Mouse (Mus musculus): Measurements from ENCODE around the gene Rbbp4. TPM values are rescaled to one million over a fixed set of nuclear protein-coding genes. Genes with fewer than 3 reads are reported as not detected.
A peak's percentile ranks its signal among the peaks of the same experiment; 100 is the strongest.

Rbbp4 gene
- total and polyA plus RNA-seq, 3 experiments, result 50.9 to 127 TPM; not detected in 1

- no peak overlapping the region for H3K9ac ChIP-seq (ENCODE audit: control insufficient read depth, low read depth, low read length, poor library complexity, severe bottlenecking)
- H3K4me1 ChIP-seq (ENCODE audit: control insufficient read depth in 1 of 2, insufficient read depth in 2 of 2, low read length in 2 of 2), result peaks cover 2 to 24% of the 10 kb centered on the region in 2 experiments; a peak in 3 of 4 replicates
- H3K79me2 ChIP-seq (ENCODE audit: control insufficient read depth, insufficient read depth, low read length, poor library complexity), result no peaks in the 10 kb centered on the region
- no peak for TF ChIP-seq BHLHE40 (IDR thresholded peaks at IDR 0.05; ENCODE audit: borderline replicate concordance, low read depth, low read length)
- no peak for TF ChIP-seq GATA1 (IDR thresholded peaks at IDR 0.05; ENCODE audit: low read depth, low read length)
- TF ChIP-seq MYC (IDR thresholded peaks at IDR 0.05; ENCODE audit: low read depth, low read length), result no peak
- no peak for TF ChIP-seq EP300 (IDR thresholded peaks at IDR 0.05; ENCODE audit: low read depth in 1 of 2, low read length in 2 of 2)
- TF ChIP-seq UBTF (IDR thresholded peaks at IDR 0.05; ENCODE audit: borderline replicate concordance, insufficient read depth, low read depth, low read length), result no peak
- no peaks in the 10 kb centered on the region for H3K27me3 ChIP-seq (ENCODE audit: control insufficient read depth in 1 of 2, insufficient read depth in 2 of 2, low read length in 2 of 2)
- H3K9me3 ChIP-seq (replicated peaks; ENCODE audit: insufficient read depth, low read length), result no peaks in the 10 kb centered on the region
- H3K4me3 ChIP-seq (ENCODE audit: control insufficient read depth in 1 of 2, insufficient read depth in 1 of 2, low read depth in 2 of 2, low read length in 2 of 2), result no peak overlapping the region
- DNase-seq (ENCODE audit: low read depth, low spot score), result no peak
- H3K36me3 ChIP-seq (ENCODE audit: control insufficient read depth in 1 of 2, insufficient read depth in 2 of 2, low read length in 2 of 2), result peaks cover 0 to 10% of the 10 kb centered on the region in 2 experiments; a peak in 2 of 4 replicates
- no peak overlapping the region for H3K27ac ChIP-seq (ENCODE audit: control insufficient read depth, low read depth, low read length)
Observed at GRCm38 (mm10) chr4:129384440-129384839, 49.3 kb upstream of the Rbbp4 start.

DNA sequence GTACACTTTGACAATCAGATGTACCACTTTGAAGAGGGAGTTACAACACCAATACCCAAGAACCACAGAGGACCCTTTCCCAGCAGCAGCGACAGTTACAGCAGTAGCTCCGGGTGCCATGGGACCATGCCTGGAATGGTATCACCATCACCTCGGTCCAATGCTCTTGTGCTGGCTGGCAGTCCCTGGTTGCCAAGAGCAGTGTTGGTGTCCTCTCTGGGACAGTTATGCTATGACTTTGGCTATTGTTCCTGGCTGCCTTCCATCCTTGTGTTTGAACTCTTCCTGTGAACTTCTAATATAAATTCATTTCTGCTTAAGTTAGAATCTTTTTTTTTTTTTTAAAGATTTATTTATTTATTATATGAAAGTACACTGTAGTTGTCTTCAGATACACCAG lies 48.4 kb upstream of the Rbbp4 start:
- Histone ChIP-seq H3K4me3 (ENCODE audit: control insufficient read depth in 1 of 2, insufficient read depth in 1 of 2, low read depth in 2 of 2, low read length in 2 of 2) (no peak overlapping the region), H3K79me2 (ENCODE audit: control insufficient read depth, insufficient read depth, low read length, poor library complexity) (no peaks in the 10 kb centered on the region), H3K4me1 (ENCODE audit: control insufficient read depth in 1 of 2, insufficient read depth in 2 of 2, low read length in 2 of 2) (peaks cover 2 to 25% of the 10 kb centered on the region in 2 experiments; a peak in 3 of 4 replicates), H3K27ac (ENCODE audit: control insufficient read depth, low read depth, low read length) (no peak overlapping the region), H3K27me3 (ENCODE audit: control insufficient read depth in 1 of 2, insufficient read depth in 2 of 2, low read length in 2 of 2) (no peaks in the 10 kb centered on the region), H3K9me3 (replicated peaks; ENCODE audit: insufficient read depth, low read length) (no peaks in the 10 kb centered on the region), H3K9ac (ENCODE audit: control insufficient read depth, low read depth, low read length, poor library complexity, severe bottlenecking) (no peak overlapping the region), H3K36me3 (ENCODE audit: control insufficient read depth in 1 of 2, insufficient read depth in 2 of 2, low read length in 2 of 2) (peaks cover 0 to 10% of the 10 kb centered on the region in 2 experiments; a peak in 2 of 4 replicates)
- peak; percentile 51 for DNase-seq (ENCODE audit: low read depth, low spot score)
- TF ChIP-seq ZC3H11A (IDR thresholded peaks at IDR 0.05; ENCODE audit: low read depth, low read length) (no peak), ZKSCAN1 (IDR thresholded peaks at IDR 0.05; ENCODE audit: low read depth, low read length) (no peak), SMC3 (IDR thresholded peaks at IDR 0.05; ENCODE audit: low read depth, low read length) (no peak), MEF2A (IDR thresholded peaks at IDR 0.05; ENCODE audit: extremely low read depth, insufficient replicate concordance, low read depth, low read length, poor library complexity, severe bottlenecking) (no peak)

DNA sequence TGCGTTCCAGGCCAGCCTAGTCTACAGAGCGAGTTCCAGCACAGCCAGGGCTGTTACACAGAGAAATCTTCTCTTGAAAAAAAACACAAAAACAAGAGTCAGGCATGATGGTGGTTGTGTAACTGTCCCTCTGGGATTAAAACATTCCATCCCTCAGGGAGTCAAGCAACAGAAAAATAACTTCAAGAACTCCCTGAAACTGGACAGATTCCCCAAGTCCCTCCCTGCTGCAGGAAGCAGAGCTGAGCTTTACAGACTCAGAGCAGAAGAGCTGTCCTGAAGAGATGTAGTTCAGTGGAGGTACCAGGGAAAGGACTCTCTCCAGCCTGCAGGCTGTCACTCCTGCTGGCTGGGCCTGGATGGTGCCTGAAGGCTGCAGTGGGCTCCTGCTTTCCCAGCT lies 47.3 kb upstream of the Rbbp4 start:
- TF ChIP-seq MAFK (IDR thresholded peaks at IDR 0.05; ENCODE audit: borderline replicate concordance, low read depth, low read length) (no peak), ZKSCAN1 (IDR thresholded peaks at IDR 0.05; ENCODE audit: low read depth, low read length) (no peak), EP300 (IDR thresholded peaks at IDR 0.05; ENCODE audit: low read depth in 1 of 2, low read length in 2 of 2) (no peak), JUND (IDR thresholded peaks at IDR 0.05; ENCODE audit: low read depth, low read length) (no peak), CTCF (IDR thresholded peaks at IDR 0.05 in 2 of 3, conservative IDR thresholded peaks at IDR 0.05 in 1 of 3; ENCODE audit: control insufficient read depth in 1 of 3, insufficient read depth in 1 of 3, low read depth in 2 of 3, low read length in 3 of 3, poor library complexity in 1 of 3, severe bottlenecking in 1 of 3) (no peak)
- no peak for DNase-seq (ENCODE audit: low read depth, low spot score)

More for the DNA sequence above, 47.3 kb upstream of the Rbbp4 start:
- Histone ChIP-seq H3K27ac (ENCODE audit: control insufficient read depth, low read depth, low read length) (no peak overlapping the region), H3K9ac (ENCODE audit: control insufficient read depth, low read depth, low read length, poor library complexity, severe bottlenecking) (no peak overlapping the region), H3K4me1 (ENCODE audit: control insufficient read depth in 1 of 2, insufficient read depth in 2 of 2, low read length in 2 of 2) (peaks cover 2 to 25% of the 10 kb centered on the region in 2 experiments; a peak in 3 of 4 replicates), H3K9me3 (replicated peaks; ENCODE audit: insufficient read depth, low read length) (no peaks in the 10 kb centered on the region), H3K36me3 (ENCODE audit: control insufficient read depth in 1 of 2, insufficient read depth in 2 of 2, low read length in 2 of 2) (peaks cover 0 to 10% of the 10 kb centered on the region in 2 experiments; a peak in 2 of 4 replicates), H3K79me2 (ENCODE audit: control insufficient read depth, insufficient read depth, low read length, poor library complexity) (no peaks in the 10 kb centered on the region; the same call in 1 of the 2 replicates), H3K27me3 (ENCODE audit: control insufficient read depth in 1 of 2, insufficient read depth in 2 of 2, low read length in 2 of 2) (no peaks in the 10 kb centered on the region; a peak in 1 of 4 replicates), H3K4me3 (ENCODE audit: control insufficient read depth in 1 of 2, insufficient read depth in 1 of 2, low read depth in 2 of 2, low read length in 2 of 2) (no peak overlapping the region)

Data from MEL (cell line).